Mouse (Mus musculus) gastrocnemius, adult 18-20 months (tissue): ENCODE results near the gene Glmp. TPM values are rescaled to one million over a fixed set of nuclear protein-coding genes. Genes with fewer than 3 reads are reported as not detected.
"Not testable (repeated sequence)": the region's sequence is repeated elsewhere in the genome, so short reads cannot be mapped to it uniquely, and the experiment has no call there.

ENCODE experiments used
- DNase-seq: peaks from one replicate; pipeline ENCODE4 v3.0.0; 2021; ENCODE audit warnings: low spot score
- total RNA-seq, 2 experiments: library from RNA; stranded (reverse); gene quantifications; 2 replicates each; pipeline ENCODE4 v1.2.3; 2021

Glmp gene
- total RNA-seq, 2 experiments from 2014 or later, result 41.2 to 41.8 TPM

DNA sequence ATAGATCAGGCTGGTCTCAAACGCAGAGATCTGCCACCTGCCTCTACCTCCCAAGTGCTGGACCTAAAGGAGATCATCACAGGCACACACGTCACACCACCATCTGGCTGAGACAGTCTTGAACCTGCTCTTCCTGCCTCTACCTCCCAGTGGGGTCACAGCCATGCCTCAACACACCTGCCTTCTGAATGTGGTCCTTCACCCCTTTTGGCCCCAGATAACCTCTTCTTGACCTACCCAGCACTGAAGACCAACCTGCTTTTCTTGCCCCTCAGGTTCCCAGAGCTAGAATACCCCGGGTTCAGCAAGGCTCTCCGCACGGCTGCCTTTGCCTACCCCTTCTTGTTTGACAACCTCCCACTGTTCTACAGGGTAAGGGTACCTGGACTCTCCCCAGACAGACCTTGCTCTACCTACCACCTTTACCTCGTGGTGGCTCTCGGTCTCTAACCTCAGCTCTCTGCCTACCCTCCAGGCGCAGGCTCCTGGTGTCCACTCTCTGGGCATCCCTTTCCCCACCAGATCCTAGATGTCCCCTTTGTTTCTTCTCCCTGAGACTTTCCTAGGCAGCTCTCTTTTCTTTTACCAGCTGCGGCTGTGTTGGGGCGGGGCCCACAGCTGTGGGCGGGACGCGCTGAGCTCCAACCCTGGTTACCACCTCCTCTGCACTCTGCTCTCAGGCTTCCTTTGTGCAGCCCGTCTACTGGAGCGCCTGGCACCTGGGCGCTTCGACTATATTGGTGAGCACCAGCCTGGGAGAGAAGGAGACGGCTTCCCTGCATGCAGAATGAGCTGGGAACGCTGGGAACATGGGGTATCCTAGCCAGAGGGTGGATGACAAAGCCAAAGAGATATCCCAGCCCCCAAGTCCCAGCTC, 51.2 kb downstream of the Glmp start:
- DNase-seq, result not testable (repeated sequence)

DNA sequence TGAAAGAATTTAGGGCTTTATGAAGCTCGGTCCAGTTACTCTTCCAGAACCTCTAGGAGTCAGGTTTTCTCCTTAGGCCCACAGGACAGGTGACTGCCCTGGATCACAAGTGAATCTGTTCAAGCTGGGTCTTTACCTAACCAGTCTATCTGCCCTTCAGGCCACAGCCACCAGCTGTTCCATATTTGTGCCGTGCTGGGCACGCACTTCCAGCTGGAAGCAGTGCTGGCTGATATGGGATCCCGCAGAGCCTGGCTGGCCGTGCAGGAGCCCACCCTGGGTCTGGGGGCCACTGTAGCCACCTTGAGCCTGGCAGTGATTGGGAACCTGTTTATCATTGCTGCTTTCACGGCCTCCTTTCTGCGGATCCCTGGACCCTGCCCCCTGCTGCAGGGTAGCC, 51.8 kb downstream of the Glmp start:
- DNase-seq, result not testable (repeated sequence)

DNA sequence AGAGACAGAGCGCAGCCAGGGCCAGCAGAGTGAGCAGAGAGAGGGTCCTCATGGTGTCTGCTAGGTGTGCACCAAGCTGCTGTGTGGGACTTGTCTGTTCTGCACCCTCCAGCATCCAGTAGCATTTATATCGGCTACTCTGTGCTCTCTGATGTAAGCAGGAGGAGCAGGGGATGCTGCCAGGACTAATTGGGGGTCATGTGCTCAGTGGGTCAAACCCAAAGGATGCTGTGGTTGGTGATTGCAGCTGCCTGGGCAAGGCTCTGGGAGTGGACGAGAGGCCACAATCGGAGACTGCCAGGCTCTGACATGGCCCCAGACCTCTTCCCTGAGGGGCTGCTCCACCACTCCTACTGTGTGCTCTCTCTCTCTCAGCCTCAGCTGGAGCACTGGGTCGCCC, 53.8 kb downstream of the Glmp start, which contains the start of gene Bglap2:
Gene Bglap2, minus strand, starts transcription at position 101 of the 400 bp plus-strand sequence.
- DNase-seq, result not testable (repeated sequence)

Other genes with a start within 250 kb of the Glmp start
- not detected for gene Ttc24, start 246.7 kb upstream of the Glmp start, total RNA-seq
- under 1 TPM; 0.21 to 0.39 TPM for gene Iqgap3, start 243.1 kb upstream of the Glmp start, total RNA-seq
- gene Mef2d, start 182.7 kb upstream of the Glmp start, total RNA-seq, result 100 to 1,000 TPM; 174 to 196 TPM
- not detected for gene Rhbg, start 70.3 kb upstream of the Glmp start, total RNA-seq
- gene Gm38392, start 37.8 kb upstream of the Glmp start, total RNA-seq, result 1 to 10 TPM in 1 of 2 experiments, under 1 TPM in 1; 1.00 to 1.3 TPM
- gene Tsacc, start 28.0 kb upstream of the Glmp start, total RNA-seq, result 1 to 10 TPM; 7.4 to 7.9 TPM
- 100 to 1,000 TPM in 1 of 2 experiments, 10 to 100 TPM in 1; 84.1 to 107 TPM for gene Cct3, start 27.9 kb upstream of the Glmp start, total RNA-seq
- 1 to 10 TPM; 3.1 to 3.9 TPM for gene Tmem79, start 11.1 kb downstream of the Glmp start, total RNA-seq
- gene Smg5, start 11.2 kb downstream of the Glmp start, total RNA-seq, result 10 to 100 TPM; 37.5 to 48.1 TPM
- gene Paqr6, start 39.6 kb downstream of the Glmp start, total RNA-seq, result under 1 TPM; 0.50 to 0.75 TPM
- gene Bglap3, start 47.7 kb downstream of the Glmp start, total RNA-seq, result not detected
- not detected for gene Bglap2, start 53.7 kb downstream of the Glmp start, total RNA-seq
- not detected for gene Bglap, start 59.4 kb downstream of the Glmp start, total RNA-seq
- 10 to 100 TPM; 16.9 to 17.4 TPM for gene Pmf1, start 85.3 kb downstream of the Glmp start, total RNA-seq
- gene Slc25a44, start 100.1 kb downstream of the Glmp start, total RNA-seq, result 10 to 100 TPM; 18.4 to 19.1 TPM
- 1 to 10 TPM; 1.4 to 2.0 TPM for gene Sema4a, start 136.2 kb downstream of the Glmp start, total RNA-seq
- gene Lmna, start 184.9 kb downstream of the Glmp start, total RNA-seq, result 10 to 100 TPM; 68.3 to 89.6 TPM
- gene Mex3a, start 207.4 kb downstream of the Glmp start, total RNA-seq, result under 1 TPM; 0.17 to 0.18 TPM
- not detected for gene Rab25, start 223.3 kb downstream of the Glmp start, total RNA-seq
- 10 to 100 TPM; 90.8 to 95.9 TPM for gene Lamtor2, start 228.1 kb downstream of the Glmp start, total RNA-seq
- gene Ubqln4, start 228.7 kb downstream of the Glmp start, total RNA-seq, result 10 to 100 TPM; 86.3 to 89.9 TPM